Mouse (Mus musculus): ENCODE data around the gene Lbx2. TPM values are rescaled to one million over a fixed set of nuclear protein-coding genes. Genes with fewer than 3 reads are reported as not detected.
A peak's percentile ranks its signal among the peaks of the same experiment; 100 is the strongest.

Lbx2 gene
- total RNA-seq, 2 experiments from 2014 or later, result not detected

- no peak for DNase-seq (ENCODE audit: low spot score in 2 of 2)
These were observed 17.0 kb downstream of the Lbx2 start for GRCm38 (mm10) chr6:83103130-83103650.

GRCm38 (mm10) chr6:83104158-83104557 is 18.0 kb downstream of the Lbx2 start:
- intact Hi-C loops (cut with DNase I), result no loop called here

More at GRCm38 (mm10) chr6:83103130-83103650, 17.0 kb downstream of the Lbx2 start:
- intact Hi-C loops (cut with DNase I), result no loop called here

GRCm38 (mm10) chr6:83107566-83108400 is 21.6 kb downstream of the Lbx2 start:
- no peak for DNase-seq (ENCODE audit: low spot score in 2 of 2)
- intact Hi-C loops (cut with DNase I), result no loop called here

More at GRCm38 (mm10) chr6:83104158-83104557, 18.0 kb downstream of the Lbx2 start:
- DNase-seq (ENCODE audit: low spot score in 2 of 2), result no peak

GRCm38 (mm10) chr6:83108762-83109668 is 22.8 kb downstream of the Lbx2 start, which contains the start of gene Mrpl53:
Gene Mrpl53, plus strand, starts transcription at chr6:83109040.
- intact Hi-C loops (cut with DNase I), result no loop called here
- peak; percentile 86 to 87 for DNase-seq (ENCODE audit: low spot score in 2 of 2)

GRCm38 (mm10) chr6:83111510-83112136 is 25.5 kb downstream of the Lbx2 start:
- intact Hi-C loops (cut with DNase I), result loop anchor here (10.0 kb wide), 1 partner anchor 213 kb away; the partner anchor contains the start of genes Mob1a and Mthfd2
- no peak for DNase-seq (ENCODE audit: low spot score in 2 of 2)

GRCm38 (mm10) chr6:83115011-83115671 is 29.0 kb downstream of the Lbx2 start, which contains the start of gene Mogs:
Gene Mogs, plus strand, starts transcription at chr6:83115496.
- intact Hi-C loops (cut with DNase I), result loop anchor here (10.0 kb wide), 1 partner anchor 210 kb away; the partner anchor contains the start of genes Mob1a and Mthfd2
- peak; percentile 92 to 94 for DNase-seq (ENCODE audit: low spot score in 2 of 2)

GRCm38 (mm10) chr6:83115682-83116372 is 29.7 kb downstream of the Lbx2 start:
- DNase-seq (ENCODE audit: low spot score in 2 of 2), result no peak
- intact Hi-C loops (cut with DNase I), result loop anchor here (10.0 kb wide), 1 partner anchor 209 kb away; the partner anchor contains the start of genes Mob1a and Mthfd2

GRCm38 (mm10) chr6:83116373-83117164 is 30.4 kb downstream of the Lbx2 start:
- no peak for DNase-seq (ENCODE audit: low spot score in 2 of 2)
- intact Hi-C loops (cut with DNase I), result loop anchor here (10.0 kb wide), 1 partner anchor 208 kb away; the partner anchor contains the start of genes Mob1a and Mthfd2

GRCm38 (mm10) chr6:83117165-83117438 is 30.9 kb downstream of the Lbx2 start:
- intact Hi-C loops (cut with DNase I), result loop anchor here (10.0 kb wide), 1 partner anchor 208 kb away; the partner anchor contains the start of genes Mob1a and Mthfd2
- DNase-seq (ENCODE audit: low spot score in 2 of 2), result no peak

GRCm38 (mm10) chr6:83117616-83118015 is 31.4 kb downstream of the Lbx2 start:
- intact Hi-C loops (cut with DNase I), result loop anchor here (10.0 kb wide), 1 partner anchor 207 kb away; the partner anchor contains the start of genes Mob1a and Mthfd2

GRCm38 (mm10) chr6:83118369-83118768 is 32.2 kb downstream of the Lbx2 start:
- DNase-seq (ENCODE audit: low spot score in 2 of 2), result no peak
- intact Hi-C loops (cut with DNase I), result loop anchor here (10.0 kb wide), 1 partner anchor 206 kb away; the partner anchor contains the start of genes Mob1a and Mthfd2

More at GRCm38 (mm10) chr6:83117616-83118015, 31.4 kb downstream of the Lbx2 start:
- no peak for DNase-seq (ENCODE audit: low spot score in 2 of 2)

- no peak for DNase-seq (ENCODE audit: low spot score in 2 of 2)
- intact Hi-C loops (cut with DNase I), result loop anchor here (10.0 kb wide), 1 partner anchor 206 kb away; the partner anchor contains the start of genes Mob1a and Mthfd2
These were observed 32.9 kb downstream of the Lbx2 start for GRCm38 (mm10) chr6:83118825-83119733.

GRCm38 (mm10) chr6:83119734-83120051 is 33.5 kb downstream of the Lbx2 start:
- intact Hi-C loops (cut with DNase I), result loop anchor here (5.0 to 10.0 kb wide), 2 partner anchors 38 to 205 kb away; partner anchors contain the start of genes 1700003E16Rik, Mob1a, Mthfd2 and Wdr54
- no peak for DNase-seq (ENCODE audit: low spot score in 2 of 2)

- peak; percentile 94 to 96 for DNase-seq (ENCODE audit: low spot score in 2 of 2)
- intact Hi-C loops (cut with DNase I), result loop anchor here (5.0 kb wide), 1 partner anchor 36 kb away; the partner anchor contains the start of genes 1700003E16Rik and Wdr54
These were observed 35.0 kb downstream of the Lbx2 start, which contains the start of gene Wbp1 for GRCm38 (mm10) chr6:83120930-83121862. Gene Wbp1, minus strand, starts transcription at chr6:83121559.

Data from left cerebral cortex, postnatal 36 days (tissue).